Mouse (Mus musculus) lung, adult 2 months (tissue): ENCODE data around the gene Sox14. TPM values are rescaled to one million over a fixed set of nuclear protein-coding genes. Genes with fewer than 3 reads are reported as not detected.

Experiments
- DNase-seq: peaks from one replicate; pipeline ENCODE4 v3.0.0; 2022
- H3K4me1 ChIP-seq: fragments of 200-500 bp; 2 replicates; pipeline ENCODE4 v1.6.1; 2011; ENCODE audit warnings: low read length; ENCODE audit not compliant: control insufficient read depth, insufficient read depth
- H3K4me3 ChIP-seq: fragments of 200-500 bp; replicated peaks from 2 replicates; pipeline ENCODE3; 2011; ENCODE audit warnings: low read depth, mild to moderate bottlenecking, control low read depth, low read length; ENCODE audit errors: extremely low read depth
- CTCF ChIP-seq: fragments of 200-500 bp; IDR thresholded peaks from 2 replicates; pipeline ENCODE4 v1.5.1; 2011; ENCODE audit warnings: mild to moderate bottlenecking, low read length, control low read depth; ENCODE audit not compliant: insufficient read depth
- POLR2A ChIP-seq: fragments of 200-500 bp; IDR thresholded peaks from 2 replicates; pipeline ENCODE4 v1.6.1; 2011; ENCODE audit warnings: low read depth, mild to moderate bottlenecking, control low read depth, low read length, borderline replicate concordance; ENCODE audit errors: extremely low read depth
- WGBS: fragments of 180-500 bp; shearing (Covaris S2); methylation state at CpG from one replicate; pipeline ENCODE4 v1.1.7; 2018; 5-methylcytosine and 5-hydroxymethylcytosine counted together
- polyA plus RNA-seq: library from polyadenylated mRNA; depleted of rRNA; stranded (reverse); fragments of >200 nt; gene quantifications from 2 replicates; pipeline ENCODE4 v1.2.3, GENCODE M21; 2012; rRNA removed

Sox14 gene
- not detected in 2 replicates for polyA plus RNA-seq

- no peaks in the 10 kb centered on the region for H3K4me1 ChIP-seq
- WGBS, result 1% methylated on average over 47 of the region's 47 CpGs
- no peak for DNase-seq
- H3K4me3 ChIP-seq, result no peak within 1 kb of the TSS
- TF ChIP-seq POLR2A (no peak), CTCF (no peak)
Measured at GRCm38 (mm10) chr9:99875618-99876372, at the start of gene Sox14. TSS of gene Sox14 (minus strand) at chr9:99876170.

GRCm38 (mm10) chr9:99879311-99879710 is 3.3 kb upstream of the Sox14 start:
- no peak overlapping the region for H3K4me3 ChIP-seq
- DNase-seq, result no peak
- H3K4me1 ChIP-seq, result no peaks in the 10 kb centered on the region
- TF ChIP-seq POLR2A (no peak), CTCF (no peak)
- 3% methylated on average over 14 of the region's 14 CpGs for WGBS

- TF ChIP-seq CTCF, result no peak
- no peak for TF ChIP-seq POLR2A
- Histone ChIP-seq H3K4me3 (no peak overlapping the region), H3K4me1 (no peaks in the 10 kb centered on the region)
- no peak for DNase-seq
- 8% methylated on average over 5 of the region's 5 CpGs for WGBS
Measured at GRCm38 (mm10) chr9:99878588-99878987, 2.6 kb upstream of the Sox14 start.

GRCm38 (mm10) chr9:99877056-99877546 is 1.1 kb upstream of the Sox14 start:
- Histone ChIP-seq H3K4me3 (no peak overlapping the region), H3K4me1 (no peaks in the 10 kb centered on the region)
- WGBS, result 6% methylated on average over 22 of the region's 22 CpGs
- TF ChIP-seq POLR2A (no peak), CTCF (no peak)
- no peak for DNase-seq

GRCm38 (mm10) chr9:99876373-99877055 is 544 bp upstream of the Sox14 start:
- no peak overlapping the region for H3K4me3 ChIP-seq
- 2% methylated on average over 25 of the region's 25 CpGs for WGBS
- DNase-seq, result no peak
- no peak for TF ChIP-seq POLR2A
- no peak for TF ChIP-seq CTCF
- H3K4me1 ChIP-seq, result no peaks in the 10 kb centered on the region

GRCm38 (mm10) chr9:99874735-99875617 is 994 bp downstream of the Sox14 start:
- no peak overlapping the region for H3K4me3 ChIP-seq
- DNase-seq, result no peak
- no peaks in the 10 kb centered on the region for H3K4me1 ChIP-seq
- 3% methylated on average over 52 of the region's 52 CpGs for WGBS
- TF ChIP-seq POLR2A (no peak), CTCF (no peak)

DNA sequence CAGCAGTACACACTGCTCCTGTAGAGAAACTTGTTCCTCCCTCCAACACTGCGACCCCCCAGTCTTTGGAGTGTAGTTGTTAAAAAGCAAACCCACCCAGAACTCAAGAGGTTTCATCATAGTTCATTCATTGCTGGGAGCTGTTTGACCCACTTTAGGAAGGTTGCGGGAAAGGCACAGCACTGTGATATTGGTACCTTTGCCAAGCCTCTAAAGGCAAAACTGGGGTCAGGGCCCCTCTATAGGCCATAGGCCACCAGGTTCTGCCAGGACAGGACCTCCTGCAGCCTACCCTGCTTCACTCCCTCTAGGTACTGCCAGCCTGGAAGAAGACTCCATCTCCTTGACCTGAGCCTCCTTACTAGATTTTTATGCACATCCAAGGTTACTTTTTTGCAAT is 2.2 kb downstream of the Sox14 start:
- H3K4me1 ChIP-seq, result no peaks in the 10 kb centered on the region
- no peak for DNase-seq
- 13% methylated on average over 2 of the region's 2 CpGs for WGBS
- H3K4me3 ChIP-seq, result no peak overlapping the region
- TF ChIP-seq CTCF (no peak), POLR2A (no peak)

DNA sequence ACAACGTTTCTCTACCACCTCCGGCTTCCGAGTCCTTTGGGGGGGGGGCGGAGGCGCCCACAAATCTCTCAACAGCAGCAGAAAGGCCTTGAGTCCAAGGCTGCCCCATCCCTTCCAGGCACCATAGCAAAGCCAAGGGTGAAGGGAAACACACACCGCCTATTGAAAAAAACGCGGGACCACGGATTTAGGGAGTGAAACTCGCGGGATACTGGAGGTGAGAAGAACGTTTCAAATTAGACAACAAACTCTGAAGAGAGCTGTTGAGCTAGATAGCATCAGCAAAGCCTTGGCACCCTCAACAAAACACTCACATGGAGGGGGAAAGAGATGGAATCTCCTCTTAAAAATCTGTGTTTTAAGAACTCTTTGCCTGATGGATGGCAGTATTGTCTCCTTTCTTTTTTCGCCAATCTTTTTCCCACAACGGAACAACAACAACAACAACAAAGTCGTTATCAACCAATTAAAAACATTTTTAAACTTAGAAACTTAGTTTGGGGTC is 2.8 kb downstream of the Sox14 start:
- WGBS, result 3% methylated on average over 15 of the region's 15 CpGs
- Histone ChIP-seq H3K4me3 (no peak overlapping the region), H3K4me1 (no peaks in the 10 kb centered on the region)
- TF ChIP-seq POLR2A, result no peak
- TF ChIP-seq CTCF, result no peak
- no peak for DNase-seq
